Mouse (Mus musculus) midbrain, embryonic 15.5 days (tissue): ENCODE data around the gene Surf4. TPM values are rescaled to one million over a fixed set of nuclear protein-coding genes. Genes with fewer than 3 reads are reported as not detected.
A peak's percentile ranks its signal among the peaks of the same experiment; 100 is the strongest.

Experiments used
- ATAC-seq: fragments of 200-750 bp; cut with Nextera tagmentation; replicated peaks from 2 replicates; pipeline ENCODE4 v1.8.0; 2017; ENCODE audit warnings: moderate TSS enrichment
- H3K27ac ChIP-seq: fragments of 300-500 bp; sonication (generic); 2 replicates; pipeline ENCODE4 v1.5.1; 2015; ENCODE audit warnings: mild to moderate bottlenecking, inconsistent platforms
- H3K27me3 ChIP-seq: fragments of 300-500 bp; sonication (generic); replicated peaks from 2 replicates; pipeline ENCODE4 v1.6.1; 2015; ENCODE audit warnings: inconsistent platforms
- H3K36me3 ChIP-seq: fragments of 300-500 bp; sonication (generic); replicated peaks from 2 replicates; pipeline ENCODE4 v1.6.1; 2015; ENCODE audit warnings: inconsistent platforms
- H3K4me1 ChIP-seq: fragments of 300-500 bp; sonication (generic); 2 replicates; pipeline ENCODE4 v1.6.1; 2015; ENCODE audit warnings: inconsistent platforms
- H3K4me2 ChIP-seq: fragments of 300-500 bp; sonication (generic); 2 replicates; pipeline ENCODE4 v1.6.1; 2015; ENCODE audit warnings: inconsistent platforms, mild to moderate bottlenecking, moderate library complexity
- H3K4me3 ChIP-seq: fragments of 300-500 bp; sonication (generic); 2 replicates; pipeline ENCODE4 v1.5.1; 2015; ENCODE audit warnings: mild to moderate bottlenecking, inconsistent platforms
- H3K9ac ChIP-seq: fragments of 300-500 bp; sonication (generic); 2 replicates; pipeline ENCODE4 v1.6.1; 2015; ENCODE audit warnings: mild to moderate bottlenecking, inconsistent platforms
- H3K9me3 ChIP-seq: fragments of 300-500 bp; sonication (generic); 2 replicates; pipeline ENCODE4 v1.6.1; 2016; ENCODE audit warnings: inconsistent platforms
- WGBS: fragments of 180-500 bp; shearing (Covaris S2); methylation state at CpG from one replicate; pipeline ENCODE4 v1.1.7; 2015; ENCODE audit warnings: mixed read lengths; 5-methylcytosine and 5-hydroxymethylcytosine counted together
- polyA plus RNA-seq: library from polyadenylated mRNA; unstranded; fragments of >200 nt; fragmentation: Nextera tagmentation; extraction: Ambion mirVana; gene quantifications from 2 replicates; pipeline ENCODE4 v1.2.1, GENCODE M21; 2015

The Surf4 gene
- polyA plus RNA-seq, 1 experiment from 2014 or later = 107 TPM

- Histone ChIP-seq H3K9ac (no peak overlapping the region), H3K36me3 (peaks cover 67% of the 10 kb centered on the region), H3K27me3 (no peaks in the 10 kb centered on the region), H3K4me3 (no peak overlapping the region), H3K9me3 (no peaks in the 10 kb centered on the region), H3K4me1 (peaks cover 25% of the 10 kb centered on the region), H3K4me2 (no peak overlapping the region), H3K27ac (no peak overlapping the region)
- ATAC-seq = no peak
- WGBS = 89% methylated on average over 6 of the region's 6 CpGs
Measured at GRCm38 (mm10) chr2:26920190-26920855, 13.4 kb downstream of the Surf4 start.

GRCm38 (mm10) chr2:26919684-26920083, 14.0 kb downstream of the Surf4 start:
- WGBS = 95% methylated on average over 3 of the region's 3 CpGs
- Histone ChIP-seq H3K4me3 (no peak overlapping the region), H3K9me3 (no peaks in the 10 kb centered on the region), H3K4me2 (no peak overlapping the region), H3K9ac (no peak overlapping the region), H3K27me3 (no peaks in the 10 kb centered on the region), H3K4me1 (peaks cover 32% of the 10 kb centered on the region), H3K36me3 (peaks cover 60% of the 10 kb centered on the region), H3K27ac (no peak overlapping the region)
- ATAC-seq = no peak

GRCm38 (mm10) chr2:26916738-26917137, 17.0 kb downstream of the Surf4 start:
- Histone ChIP-seq H3K27me3 (no peaks in the 10 kb centered on the region), H3K9ac (peak overlapping the region; percentile 71), H3K4me1 (peaks cover 44% of the 10 kb centered on the region), H3K27ac (peak overlapping the region; percentile 84), H3K4me2 (peak overlapping the region; percentile 93), H3K9me3 (no peaks in the 10 kb centered on the region), H3K36me3 (peaks cover 57% of the 10 kb centered on the region), H3K4me3 (peak overlapping the region; percentile 74)
- WGBS = 3% methylated on average over 13 of the region's 13 CpGs
- peak; percentile 24; the same call in 1 of the 2 replicates for ATAC-seq

GRCm38 (mm10) chr2:26915927-26916728, 17.6 kb downstream of the Surf4 start, which contains the start of the genes Surf2 and Surf1:
Gene Surf2 (plus strand): TSS chr2:26916367.
Gene Surf1 (minus strand): TSS chr2:26916530.
- ATAC-seq = peak; percentile 85
- H3K27me3 ChIP-seq = no peaks in the 10 kb centered on the region
- peaks cover 47% of the 10 kb centered on the region for H3K4me1 ChIP-seq
- H3K36me3 ChIP-seq = peaks cover 51% of the 10 kb centered on the region
- H3K4me3 ChIP-seq = peak within 1 kb of the TSS; percentile 74
- peak within 1 kb of the TSS; percentile 84 for H3K27ac ChIP-seq
- H3K9me3 ChIP-seq = no peaks in the 10 kb centered on the region
- H3K4me2 ChIP-seq = peak within 1 kb of the TSS; percentile 93
- peak within 1 kb of the TSS; percentile 71 for H3K9ac ChIP-seq
- WGBS = 2% methylated on average over 47 of the region's 47 CpGs

- no peak for ATAC-seq
- Histone ChIP-seq H3K4me1 (peaks cover 52% of the 10 kb centered on the region), H3K27ac (no peak overlapping the region), H3K9ac (no peak overlapping the region), H3K27me3 (no peaks in the 10 kb centered on the region), H3K4me3 (peak overlapping the region; percentile 74; the same call in 1 of the 2 replicates), H3K4me2 (no peak overlapping the region), H3K36me3 (peaks cover 36% of the 10 kb centered on the region), H3K9me3 (no peaks in the 10 kb centered on the region)
- WGBS = 63% methylated on average over 8 of the region's 8 CpGs
Measured at GRCm38 (mm10) chr2:26914148-26914941, 19.4 kb downstream of the Surf4 start.

GRCm38 (mm10) chr2:26913416-26914147, 20.1 kb downstream of the Surf4 start:
- WGBS = 87% methylated on average over 17 of the region's 17 CpGs
- H3K4me3 ChIP-seq = no peak overlapping the region
- H3K9me3 ChIP-seq = no peaks in the 10 kb centered on the region

GRCm38 (mm10) chr2:26912253-26912770, 21.4 kb downstream of the Surf4 start:
- Histone ChIP-seq H3K9ac (peak overlapping the region; percentile 81), H3K36me3 (peaks cover 34% of the 10 kb centered on the region), H3K27me3 (no peaks in the 10 kb centered on the region), H3K4me1 (peaks cover 58% of the 10 kb centered on the region), H3K4me2 (peak overlapping the region; percentile 99), H3K4me3 (peak overlapping the region; percentile 76), H3K9me3 (no peaks in the 10 kb centered on the region), H3K27ac (no peak overlapping the region)
- ATAC-seq = no peak
- 70% methylated on average over 5 of the region's 5 CpGs for WGBS

More at GRCm38 (mm10) chr2:26913416-26914147, 20.1 kb downstream of the Surf4 start:
- peaks cover 59% of the 10 kb centered on the region for H3K4me1 ChIP-seq
- no peaks in the 10 kb centered on the region for H3K27me3 ChIP-seq
- ATAC-seq = no peak
- peaks cover 28% of the 10 kb centered on the region for H3K36me3 ChIP-seq
- no peak overlapping the region for H3K9ac ChIP-seq
- no peak overlapping the region for H3K4me2 ChIP-seq
- no peak overlapping the region for H3K27ac ChIP-seq

- Histone ChIP-seq H3K9me3 (no peaks in the 10 kb centered on the region), H3K4me1 (peaks cover 52% of the 10 kb centered on the region), H3K4me2 (peak overlapping the region; percentile 99), H3K9ac (peak overlapping the region; percentile 81), H3K4me3 (peak overlapping the region; percentile 76), H3K27ac (peak overlapping the region; percentile 91), H3K27me3 (no peaks in the 10 kb centered on the region), H3K36me3 (peaks cover 41% of the 10 kb centered on the region)
- 2% methylated on average over 37 of the region's 37 CpGs for WGBS
- ATAC-seq = peak; percentile 69
Measured at GRCm38 (mm10) chr2:26910994-26911765, 22.5 kb downstream of the Surf4 start.

- peak within 1 kb of the TSS; percentile 99 for H3K4me2 ChIP-seq
- peak within 1 kb of the TSS; percentile 91 for H3K27ac ChIP-seq
- H3K36me3 ChIP-seq = peaks cover 48% of the 10 kb centered on the region
- no peaks in the 10 kb centered on the region for H3K27me3 ChIP-seq
- under 1% methylated on average over 70 of the region's 74 CpGs for WGBS
- peaks cover 46% of the 10 kb centered on the region for H3K4me1 ChIP-seq
- H3K9ac ChIP-seq = peak within 1 kb of the TSS; percentile 81
- H3K9me3 ChIP-seq = no peaks in the 10 kb centered on the region
- peak within 1 kb of the TSS; percentile 76 for H3K4me3 ChIP-seq
- peak; percentile 95 for ATAC-seq
Measured at GRCm38 (mm10) chr2:26910124-26910993, 23.4 kb downstream of the Surf4 start, which contains the start of the genes Med22 and Rpl7a. Gene Med22 (minus strand): TSS chr2:26910677. Gene Rpl7a (plus strand): TSS chr2:26910764.

- H3K4me1 ChIP-seq = peaks cover 38% of the 10 kb centered on the region
- ATAC-seq = no peak
- no peak overlapping the region for H3K27ac ChIP-seq
- no peaks in the 10 kb centered on the region for H3K9me3 ChIP-seq
- H3K4me3 ChIP-seq = peak overlapping the region; percentile 76
- H3K9ac ChIP-seq = peak overlapping the region; percentile 76
- H3K27me3 ChIP-seq = no peaks in the 10 kb centered on the region
- peak overlapping the region; percentile 99 for H3K4me2 ChIP-seq
- peaks cover 48% of the 10 kb centered on the region for H3K36me3 ChIP-seq
Measured at GRCm38 (mm10) chr2:26909387-26909784, 24.3 kb downstream of the Surf4 start.
